Mouse (Mus musculus) liver, adult (tissue): Measurements from ENCODE around the gene Dgke.

Experiments
- GATA4 ChIP-seq: IDR thresholded peaks from 2 replicates; pipeline ENCODE4 v1.6.1; 2014; ENCODE audit warnings: mild to moderate bottlenecking, low read length; ENCODE audit not compliant: insufficient replicate concordance

The Dgke gene

DNA sequence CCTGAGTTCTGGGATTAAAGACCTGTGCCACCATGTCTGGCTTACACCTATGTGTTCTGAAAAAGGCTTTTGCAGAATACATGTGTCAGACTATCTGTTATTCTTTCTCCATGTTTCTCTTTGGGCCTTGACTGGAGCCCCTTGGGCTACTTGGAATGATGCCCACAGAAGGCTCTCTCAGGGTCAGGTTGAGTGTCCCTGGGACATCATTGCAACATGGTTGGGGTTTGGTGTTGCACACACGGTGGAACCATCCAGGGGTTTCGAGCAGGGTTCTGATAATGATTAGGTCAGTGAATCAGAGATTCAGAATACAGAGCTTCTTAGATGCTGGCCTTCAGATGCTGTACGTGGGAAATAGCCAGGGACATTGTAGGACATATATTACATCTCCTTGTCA lies 11.7 kb upstream of the Dgke start:
- no peak for TF ChIP-seq GATA4

DNA sequence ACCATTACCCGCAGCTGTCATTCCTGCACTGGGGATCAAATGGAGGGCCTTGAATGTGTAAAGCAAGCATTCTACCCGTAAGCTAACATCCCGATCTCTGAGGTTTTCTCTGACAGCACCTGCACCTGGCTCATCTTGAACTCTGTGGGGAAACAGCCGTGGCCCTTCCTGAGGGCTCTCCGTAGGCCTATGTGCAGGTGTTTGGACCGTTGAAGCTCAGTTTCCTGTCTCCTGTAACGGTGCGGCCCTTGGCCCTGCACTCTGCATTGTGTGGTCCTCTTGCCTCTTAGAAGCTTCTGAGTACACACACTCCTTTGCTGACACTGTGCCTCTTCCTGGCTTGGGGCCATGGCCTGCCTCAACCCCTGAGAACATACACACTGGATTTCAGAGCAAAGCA lies 11.0 kb upstream of the Dgke start:
- no peak for TF ChIP-seq GATA4

DNA sequence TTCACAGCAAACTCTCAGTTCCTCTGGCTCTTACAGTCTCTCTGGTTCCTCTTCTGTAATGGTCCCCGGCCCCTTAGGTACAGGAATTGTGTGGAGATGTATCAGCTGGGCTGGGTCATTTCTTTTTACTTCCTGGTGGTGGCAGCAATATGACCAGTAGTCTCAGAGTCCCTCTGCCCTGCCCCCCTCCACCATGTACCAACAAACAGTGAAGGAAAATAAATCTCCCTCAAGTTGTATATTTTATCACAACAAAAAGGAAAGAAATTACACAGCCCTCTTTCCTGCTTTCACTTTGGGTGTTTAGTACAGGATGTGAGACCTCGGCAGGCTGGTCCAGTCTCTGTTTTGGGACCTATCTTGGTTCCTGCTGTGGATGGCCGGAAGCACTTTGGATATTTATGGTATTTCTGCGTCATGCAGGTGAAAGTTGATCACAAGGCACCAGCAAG lies 9.7 kb upstream of the Dgke start:
- TF ChIP-seq GATA4, result peak; percentile 9; the same call in 1 of the 2 replicates

DNA sequence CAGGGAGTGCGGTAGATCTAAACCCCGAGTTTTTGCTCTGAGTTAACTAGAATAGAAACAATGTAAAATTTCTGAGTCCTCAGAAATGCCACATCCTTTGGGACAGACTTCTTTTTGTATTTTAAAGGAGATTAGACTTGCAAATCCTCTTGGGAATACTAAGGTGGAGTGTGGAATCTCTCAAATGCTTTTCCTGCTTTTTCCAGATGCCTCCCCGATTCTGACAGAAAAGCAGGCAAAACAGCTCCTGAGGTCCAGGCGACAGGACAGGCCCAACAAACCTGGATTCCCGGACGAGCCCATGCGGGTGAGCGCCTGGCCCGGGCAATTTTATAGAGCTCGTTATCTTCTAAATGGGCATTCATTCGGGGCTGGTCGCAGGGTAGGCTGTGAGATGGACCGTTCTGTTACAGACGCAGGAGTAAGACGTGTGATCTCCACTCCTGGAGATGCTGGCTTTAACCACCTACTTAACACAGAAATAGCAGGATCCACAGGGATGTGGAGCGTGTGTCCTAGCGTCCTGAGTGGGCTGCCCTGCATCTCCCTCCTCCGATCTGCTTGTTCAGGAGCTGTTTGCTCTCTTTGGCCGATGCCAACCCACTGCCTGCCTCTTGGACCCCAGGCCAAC lies 8.2 kb upstream of the Dgke start:
- TF ChIP-seq GATA4, result no peak

DNA sequence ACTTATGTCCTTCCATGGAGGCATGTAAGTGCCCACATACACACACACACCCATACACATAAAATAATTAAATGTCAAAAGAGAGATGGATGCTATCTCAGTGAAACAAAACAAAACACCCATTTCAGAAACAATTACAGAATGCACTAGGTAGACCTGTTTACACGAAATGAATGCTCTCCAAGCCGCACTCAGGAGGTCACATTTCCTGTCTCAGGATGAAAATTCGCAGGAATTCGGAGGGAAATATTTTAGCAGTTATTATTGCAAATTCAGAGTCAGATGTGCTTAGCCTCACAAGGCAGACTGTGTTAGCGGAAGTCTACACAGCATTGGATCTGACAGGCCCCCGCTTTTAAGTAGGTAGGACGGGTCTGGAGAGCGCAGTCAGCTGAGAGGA lies 6.9 kb upstream of the Dgke start, which contains the start of gene Gm525:
Gene Gm525 (plus strand): TSS at position 301 of the 400 bp plus-strand sequence.
- no peak for TF ChIP-seq GATA4

DNA sequence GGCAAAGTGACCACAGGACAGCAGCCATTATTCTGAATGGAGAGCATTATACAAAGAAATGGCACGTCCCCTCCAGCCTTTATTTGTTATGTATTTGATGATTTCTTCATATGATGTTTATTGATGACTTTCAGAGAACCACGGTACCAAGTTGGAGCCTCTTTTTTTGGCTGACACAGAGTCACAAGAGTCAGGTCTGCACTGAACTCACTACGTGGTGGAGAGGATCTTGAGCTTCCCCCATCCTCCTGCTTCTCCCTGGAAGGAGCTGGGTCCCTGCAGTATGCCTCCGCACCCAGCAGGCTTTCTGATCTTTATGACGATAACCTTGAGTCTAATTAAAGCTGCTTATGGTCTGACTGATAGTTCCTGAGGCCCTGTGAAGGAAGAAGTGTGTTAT lies 4.9 kb upstream of the Dgke start:
- no peak for TF ChIP-seq GATA4

DNA sequence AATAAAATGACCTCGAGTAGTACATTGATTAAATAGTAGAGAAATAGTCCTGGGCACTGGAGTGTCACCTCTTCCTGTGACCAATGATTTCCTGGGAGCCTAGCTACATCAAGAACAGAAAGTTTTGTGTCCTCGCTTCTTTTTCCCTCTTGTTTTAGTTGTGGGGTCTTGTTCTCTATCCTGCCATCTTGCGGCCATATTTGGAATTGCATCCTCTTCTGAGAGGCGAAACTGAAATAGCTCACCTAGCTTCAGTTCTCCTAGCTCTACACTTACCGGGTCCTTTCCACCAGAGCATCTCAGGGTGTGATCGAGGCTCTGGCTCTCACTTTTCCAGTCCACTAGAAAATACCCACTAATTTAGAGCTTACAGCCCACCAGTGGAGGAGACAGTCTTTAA lies 2.7 kb upstream of the Dgke start:
- no peak for TF ChIP-seq GATA4

DNA sequence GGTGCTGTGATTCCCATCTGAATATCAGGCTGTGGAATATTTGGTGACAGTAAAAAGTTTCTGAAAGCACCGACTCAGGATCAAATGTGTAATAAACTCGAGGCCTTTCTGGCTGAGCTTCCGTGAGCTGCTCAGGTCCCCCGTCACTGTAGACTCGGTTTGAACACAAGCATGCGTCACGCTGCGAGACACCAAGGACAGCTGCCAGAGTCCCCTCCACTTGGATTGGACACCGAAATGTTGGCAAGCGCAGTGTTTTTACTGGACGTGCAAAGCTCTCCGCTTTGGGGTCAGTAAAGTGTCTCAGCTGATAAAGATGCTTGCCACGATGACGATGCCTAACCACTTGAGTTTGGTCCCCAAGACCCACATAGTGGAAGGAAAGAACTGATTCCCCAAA lies 2.0 kb upstream of the Dgke start:
- TF ChIP-seq GATA4, result no peak

DNA sequence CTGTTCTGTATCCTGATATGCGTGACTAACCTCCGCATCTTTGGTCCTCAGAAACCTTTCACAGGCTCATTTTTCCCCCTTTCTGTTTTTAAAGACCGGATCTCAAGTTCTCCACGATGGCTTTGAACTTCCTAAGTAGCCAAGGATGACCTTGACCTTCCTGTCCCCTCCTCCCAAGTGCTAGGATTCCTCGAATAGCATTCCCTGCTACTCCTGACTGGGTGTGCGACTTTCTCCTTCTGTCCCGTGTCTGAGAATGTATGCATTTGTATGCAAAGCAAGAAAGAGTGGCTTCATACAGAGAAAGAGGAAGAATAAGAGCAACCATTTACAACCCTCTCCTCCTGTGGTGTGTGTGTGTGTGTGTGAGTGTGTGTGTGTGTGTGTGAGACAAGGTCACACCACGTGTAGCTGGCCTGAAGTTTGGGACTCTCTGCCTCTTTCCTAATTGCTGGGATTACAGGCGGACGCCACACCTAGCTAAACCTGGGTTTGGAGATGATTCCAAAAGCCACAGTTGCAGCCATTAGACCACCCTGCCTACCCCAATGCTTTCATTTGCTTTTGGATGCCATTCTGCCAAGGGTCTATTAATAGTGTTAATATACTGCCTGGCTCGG lies 1.3 kb upstream of the Dgke start:
- TF ChIP-seq GATA4, result no peak

DNA sequence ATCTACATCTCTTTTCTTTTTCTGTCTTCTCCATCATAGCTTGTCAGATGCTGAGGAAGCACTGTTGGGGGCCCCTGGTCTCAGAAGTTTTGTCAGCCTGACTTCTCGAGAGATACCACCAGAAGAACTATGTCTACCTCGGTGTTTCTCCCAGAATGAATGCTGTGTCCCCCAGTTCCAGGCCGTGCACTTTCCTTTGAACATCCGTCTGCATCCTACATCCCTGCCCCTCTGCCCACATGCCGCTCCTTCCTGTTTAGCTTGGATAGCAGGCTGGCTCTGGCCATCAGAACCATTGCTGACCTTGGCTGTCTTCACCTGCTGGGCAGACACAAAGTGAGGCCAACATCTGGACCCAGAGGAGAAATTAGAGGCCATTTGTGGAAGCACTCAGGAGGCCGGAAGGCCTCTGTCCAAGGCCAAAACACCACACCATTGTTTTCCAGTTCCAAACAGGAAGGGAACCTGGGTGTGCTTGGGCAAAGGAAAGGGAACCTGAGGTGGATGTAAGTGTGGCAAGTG lies 712 bp upstream of the Dgke start:
- TF ChIP-seq GATA4, result no peak

DNA sequence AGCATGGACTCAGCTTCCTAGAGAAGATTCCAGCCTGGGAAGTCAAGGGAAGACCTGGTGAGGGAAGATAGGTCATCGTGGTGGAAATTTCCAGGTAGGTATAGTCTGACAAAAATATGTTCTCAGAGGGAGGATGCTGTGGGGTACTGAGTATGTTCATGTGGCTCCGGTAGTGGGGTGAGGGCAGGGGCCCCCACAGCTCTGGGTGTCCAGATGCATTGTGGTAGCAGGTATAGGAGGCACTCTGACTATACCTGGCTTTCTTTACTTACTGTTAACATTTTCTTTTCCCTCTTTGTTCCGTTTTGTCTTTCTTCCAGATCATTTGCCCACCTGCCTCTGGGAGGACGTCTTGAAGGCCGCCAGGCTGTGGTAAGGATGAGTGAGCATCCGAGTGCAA lies 524 bp downstream of the Dgke start:
- no peak for TF ChIP-seq GATA4

DNA sequence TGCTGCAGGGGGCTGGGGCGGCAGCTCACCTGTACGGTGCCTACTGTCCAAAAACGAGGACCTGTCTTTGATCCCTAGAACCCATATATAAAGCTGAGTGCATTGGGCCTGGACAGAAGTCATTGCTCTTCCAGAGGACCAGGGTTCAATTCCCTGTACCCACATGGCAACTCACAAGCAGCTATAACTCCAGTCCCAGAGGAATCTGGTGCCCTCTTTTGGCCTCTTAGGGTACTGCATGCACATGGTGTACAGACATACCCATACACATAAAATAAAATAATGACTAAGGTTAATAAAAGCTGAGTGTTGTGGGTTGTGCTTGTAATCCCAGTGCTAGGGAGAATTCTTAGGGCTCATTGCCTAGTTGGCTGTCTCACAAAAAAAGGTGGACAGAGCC lies 1.4 kb downstream of the Dgke start:
- no peak for TF ChIP-seq GATA4

DNA sequence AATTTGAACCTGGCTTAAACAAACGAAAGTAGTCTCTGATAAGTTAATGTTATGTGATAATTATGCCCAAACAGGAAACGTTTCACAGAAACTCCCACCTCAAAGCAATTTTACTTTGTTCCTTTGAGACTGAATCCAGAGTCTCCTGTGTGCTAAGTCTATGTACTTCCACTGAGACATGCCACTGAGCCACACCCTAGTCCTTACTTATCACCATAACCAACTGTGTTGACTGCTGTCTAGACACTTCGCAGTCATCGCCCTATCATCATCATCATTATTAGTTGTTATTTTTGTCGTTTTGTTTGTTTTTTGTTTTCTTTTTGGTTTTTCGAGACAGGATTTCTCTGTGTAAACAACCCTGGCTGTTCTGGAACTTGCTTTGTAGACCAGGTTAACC lies 2.3 kb downstream of the Dgke start:
- no peak for TF ChIP-seq GATA4

DNA sequence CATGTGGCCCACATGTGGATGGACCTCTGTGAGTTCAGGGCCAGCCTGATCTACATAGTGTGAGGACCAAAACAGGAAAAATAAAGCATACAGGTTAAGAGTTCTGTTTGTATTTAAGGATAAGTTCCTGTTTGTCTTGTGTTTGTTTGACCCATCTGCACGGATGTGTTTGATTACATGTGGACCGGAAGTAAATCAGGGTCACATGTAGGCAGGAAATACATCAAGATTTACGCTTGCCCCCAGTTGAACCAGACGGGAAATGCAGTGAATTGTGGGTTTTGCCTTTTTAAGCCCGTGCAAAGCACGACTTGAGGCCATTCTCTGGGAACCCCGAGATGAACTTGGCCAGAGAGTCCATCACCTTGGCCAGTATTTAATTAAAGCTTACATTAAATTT lies 5.3 kb downstream of the Dgke start:
- TF ChIP-seq GATA4, result no peak

DNA sequence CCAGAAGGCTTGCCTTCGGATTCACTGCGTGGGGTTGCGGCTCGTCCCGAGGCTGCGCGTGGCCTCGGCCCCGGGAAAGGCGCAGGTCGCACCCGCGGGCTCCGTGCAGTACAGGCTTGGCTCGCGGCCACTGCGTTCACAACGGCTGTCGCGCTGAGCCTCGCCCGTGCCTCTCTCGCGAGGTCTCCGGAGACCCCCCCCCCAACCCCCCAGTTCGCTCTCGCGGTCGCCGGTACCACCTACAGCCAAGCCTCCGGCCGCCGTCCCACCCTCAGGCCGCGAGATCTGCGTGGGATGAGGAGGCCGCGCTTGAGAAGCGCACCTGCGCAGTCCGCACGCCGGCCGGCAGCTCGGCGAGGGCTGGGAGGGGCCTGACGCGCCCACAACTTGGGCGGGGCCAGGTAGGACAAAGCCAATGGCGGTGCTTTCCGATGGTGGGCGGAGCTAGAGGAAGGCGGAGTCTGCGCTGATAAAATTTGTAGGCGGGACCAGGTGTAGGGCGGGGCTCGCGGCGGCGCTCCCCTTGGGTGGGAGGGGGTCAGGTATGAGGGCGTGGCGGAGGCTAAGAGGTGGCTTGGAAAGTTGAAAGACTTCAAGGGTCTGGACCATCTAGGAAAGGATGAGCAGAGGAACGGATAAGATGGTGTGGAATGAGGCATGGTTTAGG lies 6.1 kb downstream of the Dgke start:
- TF ChIP-seq GATA4, result peak; percentile 61; the same call in 1 of the 2 replicates

DNA sequence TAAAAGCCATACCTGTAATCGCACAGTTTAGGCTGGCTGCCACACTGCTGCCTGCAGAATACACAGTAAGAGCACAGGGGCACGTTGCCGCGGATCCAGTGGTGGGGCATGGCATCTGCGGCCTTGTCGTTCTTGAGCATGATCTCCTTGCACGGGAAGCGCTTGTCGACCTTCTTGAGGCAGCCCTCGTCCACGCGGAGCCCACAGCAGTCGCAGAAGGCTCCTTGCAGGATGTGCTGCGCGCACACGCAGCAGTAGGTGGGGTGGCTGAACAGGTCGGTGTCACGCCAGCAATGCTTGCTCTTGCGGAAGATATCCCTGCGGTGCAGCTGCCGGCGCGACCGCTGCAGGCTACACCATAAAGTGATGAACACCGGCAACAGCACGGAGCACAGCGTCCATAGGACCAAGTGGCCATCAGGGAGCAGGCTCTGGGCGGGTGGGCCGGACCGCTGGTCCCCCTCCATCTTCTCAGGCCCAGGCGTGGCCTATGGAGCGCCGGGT lies 6.7 kb downstream of the Dgke start:
- TF ChIP-seq GATA4, result no peak
